Mouse (Mus musculus): ENCODE results near the gene Ppp1r10.
"Not testable (repeated sequence)": the region's sequence is repeated elsewhere in the genome, so short reads cannot be mapped to it uniquely, and the experiment has no call there.

Ppp1r10 gene

DNA sequence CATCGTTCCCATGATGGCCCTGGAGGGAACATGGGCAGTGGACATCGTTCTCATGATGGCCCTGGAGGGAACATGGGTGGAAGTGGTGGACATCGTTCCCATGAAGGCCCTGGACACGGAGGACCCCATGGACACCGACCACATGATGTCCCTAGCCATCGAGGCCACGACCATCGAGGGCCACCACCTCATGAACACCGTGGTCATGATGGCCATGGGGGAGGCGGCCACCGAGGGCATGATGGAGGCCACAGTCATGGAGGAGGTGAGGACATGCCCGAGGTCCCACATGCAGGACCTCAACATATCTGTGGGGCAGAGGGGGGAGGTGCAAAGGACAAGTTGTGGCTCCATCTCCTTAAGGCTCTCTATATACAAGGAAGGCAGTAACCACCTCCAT, 14.4 kb downstream of the Ppp1r10 start:
- no peak for DNase-seq (ENCODE audit: low read depth, low spot score)

DNA sequence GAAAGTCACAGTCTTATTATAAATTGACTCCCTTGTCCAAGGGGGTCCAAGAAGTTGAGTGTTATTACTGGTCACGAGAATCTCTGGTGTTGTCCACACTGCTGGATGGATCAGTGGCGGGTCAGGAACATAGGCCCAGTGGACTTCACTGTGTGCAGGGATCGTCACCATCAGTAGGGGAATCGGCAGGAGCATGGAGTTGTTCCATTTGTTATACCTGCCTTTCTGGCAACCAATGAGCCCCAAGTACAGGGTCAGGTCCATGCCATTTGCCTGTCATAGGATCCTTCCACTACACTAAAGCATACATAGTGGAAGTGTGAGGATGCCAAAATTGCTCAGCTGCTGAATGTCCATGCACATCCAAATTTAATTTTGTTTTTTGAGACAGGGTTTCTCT, 16.4 kb downstream of the Ppp1r10 start:
- DNase-seq (ENCODE audit: low read depth, low spot score), result no peak

DNA sequence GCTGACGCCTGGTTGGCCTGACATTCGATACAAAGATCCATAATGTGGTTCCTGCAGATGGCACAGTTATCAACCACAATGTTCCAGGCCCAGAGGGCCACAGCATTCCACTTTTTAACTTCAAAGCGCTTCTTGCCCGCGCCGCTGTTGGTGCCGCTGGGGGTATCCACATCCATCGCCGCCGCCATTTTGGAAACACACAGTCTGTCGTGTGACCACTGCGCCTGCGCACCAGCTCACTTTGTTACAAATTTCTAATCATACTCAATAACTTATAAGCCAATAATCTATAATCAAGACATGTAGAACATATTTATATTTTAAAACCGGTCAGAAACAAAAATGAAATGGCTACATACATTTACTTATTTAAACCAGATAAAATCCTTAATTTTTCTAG, 19.5 kb downstream of the Ppp1r10 start:
- DNase-seq (ENCODE audit: low read depth, low spot score), result peak; percentile 66

DNA sequence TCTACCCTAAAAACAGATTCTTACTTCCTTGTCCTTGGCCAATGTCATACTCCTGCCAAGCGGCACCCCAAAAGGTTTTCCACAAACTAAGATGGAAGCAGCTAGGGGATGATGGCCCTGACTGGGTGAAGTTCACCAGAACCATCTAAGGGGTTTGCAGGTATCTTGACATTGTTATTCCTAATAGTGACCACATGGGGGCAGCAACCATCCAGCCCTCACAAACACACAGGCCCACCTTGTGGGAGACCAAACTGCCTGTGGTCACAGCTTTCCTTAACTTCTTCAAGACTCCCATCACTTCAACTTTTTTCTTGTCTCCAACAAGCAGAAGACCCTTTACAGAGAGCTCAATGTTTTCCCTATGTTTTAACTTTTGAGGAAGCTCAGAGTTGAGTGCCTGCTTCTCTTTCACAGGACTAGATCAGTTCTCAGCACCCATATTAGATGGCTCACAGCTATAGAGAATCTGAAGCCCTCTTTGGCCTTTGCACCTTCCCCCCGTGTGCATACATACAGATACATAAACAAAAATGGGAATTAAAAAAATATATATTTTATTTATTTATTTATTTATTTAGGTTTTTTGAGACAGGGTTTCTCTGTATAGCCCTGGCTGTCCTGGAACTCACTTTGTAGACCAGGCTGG, 21.6 kb downstream of the Ppp1r10 start:
- DNase-seq (ENCODE audit: low read depth, low spot score), result peak; percentile 89

DNA sequence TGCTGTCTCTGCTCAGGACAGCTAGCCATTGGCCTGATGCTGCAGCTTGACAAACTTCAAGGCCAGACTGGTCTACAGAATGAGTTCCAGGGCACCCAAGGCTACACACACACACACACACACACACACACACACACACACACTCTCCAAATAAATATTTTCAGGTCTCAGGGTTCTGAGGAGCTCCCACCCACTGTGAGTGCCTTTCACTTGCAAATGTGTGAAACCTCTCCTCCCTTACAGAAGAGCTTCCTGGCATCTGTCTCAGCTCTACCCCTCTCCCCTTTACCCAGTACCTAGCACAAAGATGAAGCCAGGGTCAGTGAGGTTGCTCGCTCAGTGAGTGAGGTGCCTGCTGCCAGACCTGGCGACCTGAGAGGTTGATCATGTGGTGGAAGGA, 22.9 kb downstream of the Ppp1r10 start:
- DNase-seq (ENCODE audit: low read depth, low spot score), result peak; percentile 85

DNA sequence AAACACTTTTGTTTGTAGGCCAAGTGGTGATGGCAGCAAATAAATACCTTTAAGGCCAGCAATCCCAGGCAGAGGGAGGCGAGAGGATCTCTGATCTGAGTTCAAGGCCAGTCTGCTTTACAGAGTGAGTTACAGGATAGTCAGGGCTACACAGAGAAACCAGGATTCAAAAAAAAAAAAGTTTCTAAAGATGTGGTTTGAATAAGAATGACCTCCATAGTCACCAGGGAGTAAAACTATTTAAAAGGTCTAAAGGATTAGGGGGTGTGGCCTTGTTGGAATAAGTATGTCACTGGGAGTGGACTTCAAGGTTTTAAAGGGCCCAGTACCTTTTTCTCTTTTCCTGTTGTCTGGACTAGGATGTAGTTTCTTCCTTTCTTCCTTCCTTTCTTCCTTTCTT, 23.7 kb downstream of the Ppp1r10 start:
- peak; percentile 88 for DNase-seq (ENCODE audit: low read depth, low spot score)

DNA sequence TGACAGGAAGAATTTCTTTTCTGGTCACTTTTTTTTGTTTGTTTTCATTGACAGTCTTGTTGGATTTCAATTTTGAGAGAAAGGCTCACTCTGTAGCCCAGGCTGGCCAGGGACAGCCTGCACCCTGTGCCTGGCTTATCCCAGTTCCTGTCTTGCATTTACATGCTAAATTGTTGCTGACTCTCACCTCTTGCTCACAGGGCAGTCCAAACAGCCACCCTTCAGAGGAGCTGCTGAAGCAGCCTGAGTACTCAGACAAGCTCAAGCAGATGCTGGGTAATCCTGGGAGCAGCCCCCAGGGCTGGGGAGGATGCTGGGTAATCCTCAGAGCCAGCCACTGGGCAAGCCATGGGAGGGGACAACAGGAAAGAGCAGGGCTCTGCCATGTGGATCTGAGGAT, 34.7 kb downstream of the Ppp1r10 start:
- not testable (repeated sequence) for DNase-seq (ENCODE audit: low read depth, low spot score)

DNA sequence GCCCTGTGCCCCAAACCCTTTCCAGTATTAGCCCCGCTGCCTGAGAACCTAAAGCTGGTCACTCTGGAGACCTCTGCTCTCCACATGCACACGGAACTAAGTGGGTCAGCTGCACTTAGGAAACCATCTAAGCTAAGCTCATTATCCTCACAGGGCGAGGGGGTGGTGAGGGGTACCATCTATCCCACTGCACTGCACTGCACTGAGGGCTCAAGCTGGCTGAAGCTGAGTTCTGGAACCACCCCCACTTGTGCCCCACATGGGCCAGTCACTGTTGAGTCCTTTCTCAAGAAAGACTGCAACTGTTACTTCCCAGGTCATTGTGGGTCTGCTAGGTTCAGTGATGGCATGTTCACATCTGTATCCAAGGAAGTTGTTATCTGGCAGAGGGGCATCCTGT, 36.3 kb downstream of the Ppp1r10 start:
- DNase-seq (ENCODE audit: low read depth, low spot score), result not testable (repeated sequence)

DNA sequence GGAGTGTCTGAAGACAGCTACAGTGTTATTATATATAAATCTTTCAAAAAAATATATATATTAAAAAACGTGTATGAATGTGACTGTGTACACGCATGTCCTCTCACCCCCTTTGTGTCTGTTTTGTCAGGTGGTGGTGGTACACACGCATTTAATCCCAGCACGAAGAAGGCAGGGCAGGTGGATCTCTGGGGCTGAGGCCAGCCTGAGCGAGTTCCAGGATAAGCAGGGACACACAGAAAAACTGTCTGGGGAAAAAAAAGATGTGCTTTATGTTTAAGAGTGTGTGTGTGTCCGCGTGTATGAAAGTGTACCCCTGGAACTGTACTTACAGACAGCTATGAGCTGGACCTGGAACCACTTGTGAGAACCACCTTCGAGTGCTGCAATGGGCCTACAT, 38.4 kb downstream of the Ppp1r10 start:
- DNase-seq (ENCODE audit: low read depth, low spot score), result no peak

DNA sequence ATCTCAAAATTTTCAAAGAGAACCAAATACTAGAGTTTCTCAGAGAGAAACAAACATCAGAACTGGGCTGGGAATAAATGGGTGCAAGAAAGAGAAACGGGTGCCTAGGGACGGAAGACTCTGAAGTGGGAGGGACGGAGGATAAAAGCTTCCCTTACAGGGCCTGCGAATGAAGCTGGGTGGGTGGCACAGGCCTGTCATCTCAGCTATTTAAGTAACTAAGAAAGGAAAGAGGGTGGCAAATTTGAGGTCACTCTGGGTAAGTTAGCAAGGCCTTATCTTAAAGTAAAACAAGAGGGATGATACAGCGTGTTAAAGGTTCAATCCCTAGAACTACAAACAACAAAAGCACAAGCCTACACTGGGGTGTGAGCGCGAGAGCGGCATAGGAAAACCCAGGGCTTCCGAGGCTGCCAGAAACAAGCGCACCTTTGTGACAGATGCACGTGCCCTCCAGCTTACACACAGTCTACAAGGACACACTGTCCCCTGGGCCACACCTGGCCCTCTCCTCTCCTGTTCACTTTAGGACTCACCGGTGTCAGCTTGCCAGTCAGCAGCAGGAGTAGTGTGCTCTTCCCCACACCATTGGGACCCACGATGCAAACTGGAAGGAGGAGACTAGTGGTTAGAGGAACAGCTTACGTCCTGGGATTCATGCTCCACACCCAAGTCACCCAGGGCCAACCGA, 42.4 kb downstream of the Ppp1r10 start:
- DNase-seq (ENCODE audit: low read depth, low spot score), result no peak

DNA sequence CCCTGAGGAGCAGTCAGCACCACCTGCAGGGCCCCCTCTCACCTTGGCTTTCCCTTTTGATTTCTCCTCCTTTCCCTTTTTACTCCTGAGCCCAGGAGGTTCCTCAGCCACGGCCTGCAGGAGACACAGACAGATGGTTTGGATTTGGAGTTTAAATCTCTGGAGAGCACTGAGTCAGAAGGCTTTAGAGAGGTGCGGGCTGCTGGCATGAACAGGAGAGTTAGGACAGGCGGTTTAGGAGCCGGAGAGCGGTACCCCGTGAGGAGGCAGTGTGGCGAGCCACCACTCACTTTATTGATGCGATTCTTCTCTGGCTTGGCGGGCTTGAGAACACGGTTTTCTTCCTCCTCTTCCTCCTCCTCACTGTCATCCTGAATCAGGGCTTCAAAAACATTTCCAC, 47.0 kb downstream of the Ppp1r10 start:
- no peak for DNase-seq (ENCODE audit: low read depth, low spot score)

DNA sequence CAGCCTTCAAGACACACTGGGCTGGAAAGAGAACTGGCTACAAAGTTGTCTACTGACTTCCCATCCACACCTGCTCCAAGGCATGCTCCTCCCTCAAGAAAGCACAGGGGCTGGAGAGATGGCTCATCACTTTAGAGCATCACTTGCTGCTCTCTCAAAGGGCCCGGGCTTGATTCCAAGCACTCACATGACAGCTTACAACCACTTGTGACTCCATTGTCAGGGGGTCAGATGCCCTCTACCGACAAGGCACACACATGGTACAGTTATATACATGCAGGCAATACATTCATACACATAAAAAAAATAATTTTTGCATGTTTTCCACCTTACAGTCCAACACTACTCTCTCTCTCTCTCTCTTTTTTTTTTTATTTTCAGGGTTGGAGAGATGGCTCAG, 51.4 kb downstream of the Ppp1r10 start:
- DNase-seq (ENCODE audit: low read depth, low spot score), result no peak

DNA sequence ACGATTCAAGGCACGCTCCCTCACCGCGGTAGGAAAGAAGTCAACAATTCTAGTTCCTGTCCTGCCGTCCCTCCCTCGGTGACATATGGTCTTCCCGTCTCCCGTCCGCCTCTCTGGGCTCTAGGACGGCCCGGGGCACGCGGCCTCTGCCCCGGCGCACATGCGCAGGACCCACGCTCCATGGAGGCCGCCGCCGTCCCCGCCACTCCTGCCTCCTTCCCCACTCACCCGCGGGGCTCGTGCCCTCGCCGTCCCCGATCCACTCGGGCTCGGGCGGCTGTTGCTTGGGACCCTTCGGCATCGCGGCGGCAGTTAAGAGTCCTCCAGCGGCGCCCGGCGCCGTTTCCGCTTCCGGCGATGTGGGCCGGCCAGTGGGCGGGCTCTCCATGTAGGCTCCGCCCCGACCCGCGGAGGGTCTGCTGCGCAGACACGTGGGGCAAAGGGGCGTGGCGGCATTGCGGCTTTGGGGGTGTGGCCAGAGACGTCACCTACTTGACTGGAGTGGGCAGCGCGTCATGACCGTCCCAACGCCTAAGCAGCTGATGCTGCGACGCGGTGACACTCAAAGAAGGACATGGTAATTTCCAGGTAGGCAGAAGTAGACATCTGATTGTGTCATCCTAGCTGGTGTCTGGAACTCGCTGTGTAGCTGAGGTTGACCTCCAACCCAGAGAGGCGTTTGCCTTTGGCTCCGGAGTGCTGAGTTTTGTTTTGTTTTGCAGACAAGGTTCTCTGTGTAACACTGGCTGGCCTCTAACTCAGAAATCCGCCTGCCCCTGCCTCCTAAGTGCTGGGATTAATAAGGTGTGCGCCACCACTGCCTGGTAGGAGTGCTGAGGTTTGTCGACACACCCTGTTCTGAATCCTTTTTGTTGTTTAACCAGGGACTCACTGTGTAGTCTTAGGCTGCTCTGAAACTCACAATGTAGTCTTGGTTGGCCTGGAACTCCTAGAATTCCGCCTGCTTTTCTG, 53.5 kb downstream of the Ppp1r10 start, which contains the start of gene Abcf1:
TSS of gene Abcf1 (minus strand) at position 344 of the 972 bp plus-strand sequence.
- DNase-seq (ENCODE audit: low read depth, low spot score), result peak; percentile 98

DNA sequence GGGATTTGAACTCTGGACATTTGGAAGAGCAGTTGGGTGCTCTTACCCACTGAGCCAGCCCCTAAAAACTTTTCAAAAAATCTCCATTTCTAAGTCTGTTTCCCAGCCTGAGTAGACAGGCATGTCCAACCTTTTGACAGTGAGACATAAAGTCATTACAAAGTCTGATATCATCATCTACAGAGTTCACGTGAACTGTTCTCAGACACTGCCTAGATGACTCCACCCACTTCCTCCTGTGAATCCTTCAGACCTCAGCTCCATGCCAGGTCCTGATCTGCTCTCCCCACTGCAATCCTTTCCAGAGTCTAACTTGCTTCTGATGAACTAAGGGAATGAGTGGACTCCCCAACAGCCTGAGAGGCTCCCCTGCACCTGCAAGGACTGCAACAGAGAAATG, 55.9 kb downstream of the Ppp1r10 start:
- no peak for DNase-seq (ENCODE audit: low read depth, low spot score)

DNA sequence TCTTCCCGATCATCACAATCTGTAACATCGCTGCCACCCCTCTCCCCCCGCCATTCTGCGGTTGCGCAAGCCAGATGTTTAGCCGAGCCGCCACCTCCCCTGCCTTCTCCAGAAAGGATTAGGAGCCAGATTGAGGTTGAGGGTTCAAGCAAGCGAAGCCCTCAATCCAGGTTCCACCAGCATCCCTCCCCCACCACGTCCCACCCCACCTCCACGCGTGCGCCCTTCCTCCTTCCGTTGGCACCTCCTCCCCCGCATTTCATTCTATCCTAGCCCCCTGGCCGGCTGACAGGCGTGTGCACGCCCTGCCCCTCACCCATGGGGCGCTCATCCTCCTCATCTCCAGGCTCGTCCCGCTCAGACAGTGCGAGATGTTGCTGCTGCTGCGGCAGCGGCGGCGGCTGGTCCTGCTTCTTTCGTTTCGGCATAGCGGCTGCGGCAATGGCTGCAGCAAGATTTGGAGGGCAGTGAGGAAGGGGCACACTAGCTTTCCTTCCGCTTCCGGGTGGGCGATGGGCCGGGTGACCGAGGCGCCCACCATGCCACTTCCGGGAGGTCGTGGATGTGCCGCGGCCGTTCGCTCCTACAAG, 62.7 kb downstream of the Ppp1r10 start:
- peak; percentile 87 for DNase-seq (ENCODE audit: low read depth, low spot score)

DNA sequence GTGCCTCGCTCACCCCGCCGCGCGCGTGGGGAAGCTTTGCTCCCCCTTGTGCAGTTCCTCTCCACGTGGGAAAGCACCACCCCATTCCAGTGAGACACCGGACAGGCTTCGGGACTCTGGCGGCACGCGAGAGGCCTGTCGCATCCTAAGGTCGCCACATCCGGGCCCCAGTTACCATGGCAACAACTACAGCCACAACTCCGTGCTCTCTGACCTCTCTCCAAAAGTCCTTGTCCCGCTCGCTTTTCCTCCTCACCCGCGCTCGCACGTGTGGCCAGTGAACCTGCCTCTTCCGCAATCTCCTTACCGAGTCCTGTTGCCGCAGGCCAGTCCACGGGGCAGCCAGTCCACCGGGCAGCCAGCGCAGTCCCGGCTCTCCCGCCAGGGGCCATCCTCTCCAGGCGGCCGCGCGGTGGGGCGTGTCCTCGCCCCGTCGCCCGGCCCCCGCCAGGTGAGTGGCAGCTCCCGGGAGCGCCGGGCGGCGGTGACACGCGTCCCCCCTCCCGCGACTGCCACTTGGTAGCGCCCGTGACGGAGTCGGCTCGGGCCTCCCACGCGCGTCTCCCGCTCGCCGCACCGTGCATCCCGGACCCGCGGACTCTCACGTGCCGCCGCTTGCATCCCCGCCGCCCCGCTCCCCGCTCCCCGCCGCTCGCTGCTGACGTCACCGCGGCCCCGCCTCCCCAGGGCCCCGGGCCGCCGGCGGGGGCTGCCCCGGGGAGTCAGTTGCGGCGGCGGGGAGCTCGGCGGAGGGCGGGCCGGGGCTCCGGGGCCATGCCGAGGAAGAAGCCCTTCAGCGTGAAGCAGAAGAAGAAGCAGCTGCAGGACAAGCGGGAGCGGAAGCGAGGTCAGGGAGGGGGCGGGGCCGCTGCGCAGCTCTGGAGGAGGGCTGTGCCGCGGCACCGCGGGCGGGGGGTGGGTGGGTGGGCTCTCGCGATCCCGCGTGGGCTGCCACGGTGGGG, 63.4 kb downstream of the Ppp1r10 start, which contains the start of the genes Gnl1 and Prr3:
TSS of gene Gnl1 (plus strand) at position 451 of the 962 bp plus-strand sequence.
TSS of gene Prr3 (minus strand) at position 836 of the 962 bp plus-strand sequence.
- peak; percentile 97 for DNase-seq (ENCODE audit: low read depth, low spot score)

DNA sequence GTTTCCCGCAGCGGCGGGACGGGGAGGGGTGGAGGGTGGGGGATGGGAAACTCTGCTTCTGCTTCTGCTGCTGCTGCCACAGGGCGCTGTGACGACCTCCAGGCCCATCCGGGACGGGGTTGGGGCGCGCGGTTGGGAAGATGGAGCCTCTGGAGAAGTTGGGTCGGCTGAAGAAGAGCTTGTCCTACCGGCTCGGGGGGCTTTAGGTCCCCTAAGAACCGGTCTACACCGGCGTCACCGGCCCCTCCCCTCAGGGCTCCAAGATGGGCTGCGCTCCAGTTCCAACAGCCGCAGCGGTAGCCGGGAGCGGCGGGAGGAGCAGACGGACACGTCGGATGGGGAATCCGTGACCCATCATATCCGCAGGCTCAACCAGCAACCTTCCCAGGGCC, 64.1 kb downstream of the Ppp1r10 start:
- peak; percentile 56 for DNase-seq (ENCODE audit: low read depth, low spot score)

DNA sequence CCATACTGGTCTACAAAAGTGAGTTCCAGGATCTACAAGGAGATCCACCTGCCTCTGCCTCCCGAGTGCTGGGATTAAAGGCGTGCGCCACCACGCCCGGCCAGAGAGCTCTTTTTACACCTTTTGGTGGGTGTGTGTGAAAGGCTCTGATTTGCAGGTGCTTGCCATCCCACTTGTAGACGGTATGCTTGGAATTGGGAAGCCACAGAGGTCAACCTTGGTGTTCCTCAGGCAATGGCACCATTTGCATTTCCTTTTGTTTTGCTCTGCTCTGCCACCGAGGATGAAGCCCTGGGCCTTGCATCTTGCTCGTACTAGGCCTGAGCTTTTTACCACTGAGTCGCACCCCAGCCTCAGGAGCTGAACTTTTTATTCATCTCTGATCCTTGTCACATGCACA, 65.5 kb downstream of the Ppp1r10 start:
- peak; percentile 83 for DNase-seq (ENCODE audit: low read depth, low spot score)
